Mouse (Mus musculus) G1E (cell line): Measurements from ENCODE around the gene Hcn1.

Experiments
- CTCF ChIP-seq: IDR thresholded peaks from 2 replicates; pipeline ENCODE4 v1.5.1; 2012; ENCODE audit warnings: low read depth, low read length, inconsistent platforms, mixed read lengths
- GATA1 ChIP-seq: IDR thresholded peaks from 2 replicates; pipeline ENCODE4 v1.6.1; 2012; ENCODE audit warnings: borderline replicate concordance, low read length, inconsistent platforms, mixed read lengths
- GATA2 ChIP-seq: IDR thresholded peaks from 2 replicates; pipeline ENCODE4 v1.6.1; 2012; ENCODE audit warnings: low read depth, low read length, inconsistent platforms, borderline replicate concordance
- TAL1 ChIP-seq: conservative IDR thresholded peaks from 2 replicates; pipeline ENCODE4 v1.6.1; 2012; ENCODE audit warnings: low read depth, low read length, inconsistent platforms, mixed read lengths

DNA sequence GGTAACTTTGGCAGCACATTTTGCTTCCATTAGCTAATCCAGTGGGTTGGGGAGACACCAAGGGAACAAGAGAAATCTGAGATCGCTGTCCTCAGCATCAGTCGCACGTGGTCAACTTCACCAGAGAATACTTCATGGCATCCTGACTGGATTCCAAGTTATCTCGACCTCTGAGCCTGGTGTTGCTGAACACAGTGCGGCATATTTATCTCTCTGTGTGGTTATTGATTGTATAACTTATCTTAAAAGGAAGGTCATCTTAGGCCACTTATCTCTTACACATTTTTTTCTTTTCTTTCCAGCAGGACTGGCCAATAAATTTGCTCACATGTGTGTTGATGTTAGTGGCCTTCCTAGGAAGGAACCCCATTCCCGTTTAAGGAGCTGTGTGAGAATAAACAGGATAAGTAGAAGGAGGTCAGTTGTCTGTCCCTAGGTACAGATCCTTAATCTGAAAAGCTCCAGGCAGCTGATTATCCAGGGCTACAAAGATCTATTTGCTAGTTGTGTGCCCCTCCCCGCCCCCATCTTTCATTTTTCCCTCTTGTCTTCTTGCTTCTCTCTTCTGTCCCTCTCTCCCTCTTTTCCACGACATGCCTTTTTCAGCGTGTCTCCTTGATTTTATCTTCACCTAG, 672 bp upstream of the Hcn1 start:
- no peak for TF ChIP-seq CTCF
- no peak for TF ChIP-seq TAL1
- TF ChIP-seq GATA2: no peak
- TF ChIP-seq GATA1: no peak
